Mouse (Mus musculus): ENCODE measurements around the gene Klhdc8b. TPM values are rescaled to one million over a fixed set of nuclear protein-coding genes. Genes with fewer than 3 reads are reported as not detected.

The Klhdc8b gene
- polyA plus RNA-seq, 1 experiment from 2014 or later, result 69.1 TPM

- H3K4me3 ChIP-seq, result peak within 1 kb of the TSS; percentile 99
- H3K27ac ChIP-seq, result peak within 1 kb of the TSS; percentile 97
- peaks cover 57% of the 10 kb centered on the region for H3K36me3 ChIP-seq
- H3K4me1 ChIP-seq (replicated peaks), result peaks cover 26% of the 10 kb centered on the region
- peak; percentile 94 for ATAC-seq (ENCODE audit: low FRiP score)
- H3K9me3 ChIP-seq, result no peaks in the 10 kb centered on the region
- peak within 1 kb of the TSS; percentile 95 for H3K9ac ChIP-seq
- H3K4me2 ChIP-seq, result peak within 1 kb of the TSS; percentile 96
- WGBS, result under 1% methylated on average over 68 of the region's 69 CpGs
- H3K27me3 ChIP-seq, result no peaks in the 10 kb centered on the region
Observed at GRCm38 (mm10) chr9:108490559-108491285, 29.3 kb upstream of the Klhdc8b start, which contains the start of gene Usp19. Gene Usp19, plus strand, starts transcription at chr9:108490602.

DNA sequence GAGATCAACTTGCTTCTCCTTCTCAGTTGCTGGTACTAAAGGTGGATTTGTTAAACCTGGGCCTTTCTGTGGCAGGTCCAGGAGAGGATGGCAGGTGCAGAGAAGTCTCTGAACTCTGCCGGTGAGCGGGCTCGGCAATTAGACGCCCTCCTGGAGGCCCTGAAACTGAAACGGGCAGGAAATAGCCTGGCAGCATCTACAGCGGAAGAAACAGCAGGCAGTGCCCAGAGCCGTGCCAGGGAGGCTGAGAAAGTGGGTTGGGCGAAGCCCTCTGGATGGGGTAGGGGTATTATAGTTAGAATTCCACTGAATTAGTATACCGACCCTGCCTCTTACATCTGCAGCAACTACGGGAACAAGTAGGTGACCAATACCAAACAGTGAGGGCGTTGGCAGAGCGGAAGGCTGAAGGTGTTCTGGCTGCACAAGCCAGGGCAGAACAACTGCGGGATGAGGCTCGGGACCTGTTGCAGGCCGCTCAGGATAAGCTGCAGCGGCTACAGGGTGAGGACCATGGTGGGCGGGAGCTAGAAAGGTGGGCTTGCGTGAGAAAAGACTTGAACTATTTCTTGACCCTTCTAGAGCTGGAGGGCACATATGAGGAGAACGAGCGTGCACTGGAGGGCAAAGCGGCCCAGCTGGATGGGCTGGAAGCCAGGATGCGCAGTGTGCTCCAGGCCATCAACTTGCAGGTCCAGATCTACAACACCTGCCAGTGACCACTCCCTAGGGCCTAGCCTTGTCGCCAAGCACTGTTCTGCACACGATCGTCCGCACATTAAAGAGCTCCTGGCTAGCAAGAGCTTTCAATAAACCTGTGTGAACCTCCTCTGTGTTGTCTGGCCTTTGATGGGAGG lies 28.5 kb upstream of the Klhdc8b start:
- WGBS, result 67% methylated on average over 26 of the region's 26 CpGs
- H3K27ac ChIP-seq, result peak overlapping the region; percentile 97
- peaks cover 49% of the 10 kb centered on the region for H3K36me3 ChIP-seq
- no peaks in the 10 kb centered on the region for H3K27me3 ChIP-seq
- H3K4me1 ChIP-seq (replicated peaks), result peaks cover 26% of the 10 kb centered on the region
- no peaks in the 10 kb centered on the region for H3K9me3 ChIP-seq
- peak overlapping the region; percentile 99 for H3K4me3 ChIP-seq
- H3K4me2 ChIP-seq, result peak overlapping the region; percentile 96
- H3K9ac ChIP-seq, result peak overlapping the region; percentile 95
- ATAC-seq (ENCODE audit: low FRiP score), result peak; percentile 1; the same call in 1 of the 2 replicates

GRCm38 (mm10) chr9:108489215-108489614 lies 27.8 kb upstream of the Klhdc8b start:
- H3K4me3 ChIP-seq, result peak overlapping the region; percentile 99; the same call in 1 of the 2 replicates
- no peak for ATAC-seq (ENCODE audit: low FRiP score)
- peak overlapping the region; percentile 97 for H3K27ac ChIP-seq
- peaks cover 42% of the 10 kb centered on the region for H3K36me3 ChIP-seq
- no peak overlapping the region for H3K4me2 ChIP-seq
- H3K27me3 ChIP-seq, result no peaks in the 10 kb centered on the region
- H3K9ac ChIP-seq, result 0 out of 2 replicates have a peak overlapping the region, but pooled peaks have one; percentile 95
- H3K4me1 ChIP-seq (replicated peaks), result peaks cover 26% of the 10 kb centered on the region
- H3K9me3 ChIP-seq, result no peaks in the 10 kb centered on the region
- 98% methylated on average over 20 of the region's 20 CpGs for WGBS

- no peak overlapping the region for H3K4me2 ChIP-seq
- H3K4me3 ChIP-seq, result no peak overlapping the region
- 98% methylated on average over 17 of the region's 17 CpGs for WGBS
- no peaks in the 10 kb centered on the region for H3K27me3 ChIP-seq
- H3K4me1 ChIP-seq (replicated peaks), result peaks cover 26% of the 10 kb centered on the region
- no peak for ATAC-seq (ENCODE audit: low FRiP score)
- peaks cover 34% of the 10 kb centered on the region for H3K36me3 ChIP-seq
- no peak overlapping the region for H3K9ac ChIP-seq
- H3K9me3 ChIP-seq, result no peaks in the 10 kb centered on the region
- H3K27ac ChIP-seq, result no peak overlapping the region
Observed at GRCm38 (mm10) chr9:108488403-108488802, 27.0 kb upstream of the Klhdc8b start.

DNA sequence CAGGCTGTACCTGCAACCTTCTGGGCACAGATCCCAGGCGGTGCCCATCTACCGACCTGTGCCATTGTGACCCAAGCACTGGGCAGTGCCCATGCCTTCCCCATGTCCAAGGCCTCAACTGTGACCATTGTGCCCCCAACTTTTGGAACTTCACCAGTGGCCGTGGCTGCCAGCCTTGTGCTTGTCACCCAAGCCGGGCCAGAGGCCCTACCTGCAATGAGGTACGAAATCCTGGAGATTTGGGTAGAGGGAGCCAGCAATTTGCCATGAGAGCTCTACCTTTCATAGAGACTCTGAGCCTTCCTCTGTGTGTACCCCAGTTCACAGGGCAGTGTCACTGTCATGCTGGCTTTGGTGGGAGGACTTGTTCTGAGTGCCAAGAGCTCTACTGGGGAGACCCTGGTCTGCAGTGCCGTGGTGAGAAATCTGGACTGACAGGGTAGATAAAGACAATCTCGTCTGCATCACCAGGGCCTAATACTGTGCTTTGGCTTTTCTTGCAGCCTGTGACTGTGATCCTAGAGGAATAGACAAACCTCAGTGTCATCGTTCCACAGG lies 25.7 kb upstream of the Klhdc8b start:
- Histone ChIP-seq H3K36me3 (peaks cover 20% of the 10 kb centered on the region), H3K9ac (0 out of 2 replicates have a peak overlapping the region, but pooled peaks have one; percentile 11)
- 95% methylated on average over 8 of the region's 8 CpGs for WGBS

GRCm38 (mm10) chr9:108485301-108485875 lies 24.0 kb upstream of the Klhdc8b start:
- H3K27me3 ChIP-seq, result no peaks in the 10 kb centered on the region
- H3K4me3 ChIP-seq, result no peak overlapping the region
- 94% methylated on average over 19 of the region's 19 CpGs for WGBS
- peaks cover 11% of the 10 kb centered on the region for H3K4me1 ChIP-seq (replicated peaks)
- peaks cover 19% of the 10 kb centered on the region for H3K36me3 ChIP-seq
- H3K4me2 ChIP-seq, result no peak overlapping the region
- no peaks in the 10 kb centered on the region for H3K9me3 ChIP-seq
- no peak for ATAC-seq (ENCODE audit: low FRiP score)
- no peak overlapping the region for H3K9ac ChIP-seq
- no peak overlapping the region for H3K27ac ChIP-seq

More for the DNA sequence above, 25.7 kb upstream of the Klhdc8b start:
- Histone ChIP-seq H3K27ac (no peak overlapping the region), H3K27me3 (no peaks in the 10 kb centered on the region), H3K4me2 (no peak overlapping the region), H3K4me1 (replicated peaks) (peaks cover 18% of the 10 kb centered on the region), H3K9me3 (no peaks in the 10 kb centered on the region), H3K4me3 (no peak overlapping the region)
- ATAC-seq (ENCODE audit: low FRiP score), result no peak

- Histone ChIP-seq H3K4me2 (no peak overlapping the region), H3K27ac (no peak overlapping the region), H3K27me3 (no peaks in the 10 kb centered on the region), H3K9ac (no peak overlapping the region), H3K4me3 (no peak overlapping the region), H3K4me1 (replicated peaks) (peaks cover 17% of the 10 kb centered on the region), H3K36me3 (peaks cover 19% of the 10 kb centered on the region), H3K9me3 (no peaks in the 10 kb centered on the region)
- WGBS, result 97% methylated on average over 15 of the region's 15 CpGs
- ATAC-seq (ENCODE audit: low FRiP score), result no peak
Observed at GRCm38 (mm10) chr9:108484021-108484420, 22.6 kb upstream of the Klhdc8b start.

- 93% methylated on average over 18 of the region's 18 CpGs for WGBS
- Histone ChIP-seq H3K4me1 (replicated peaks) (peaks cover 23% of the 10 kb centered on the region), H3K4me3 (no peak overlapping the region), H3K9me3 (no peaks in the 10 kb centered on the region), H3K27me3 (no peaks in the 10 kb centered on the region), H3K9ac (no peak overlapping the region), H3K27ac (no peak overlapping the region), H3K4me2 (no peak overlapping the region), H3K36me3 (peaks cover 14% of the 10 kb centered on the region)
- no peak for ATAC-seq (ENCODE audit: low FRiP score)
Observed at GRCm38 (mm10) chr9:108483051-108483790, 21.8 kb upstream of the Klhdc8b start.

- no peak for ATAC-seq (ENCODE audit: low FRiP score)
- Histone ChIP-seq H3K4me2 (no peak overlapping the region), H3K9me3 (no peaks in the 10 kb centered on the region), H3K27me3 (no peaks in the 10 kb centered on the region), H3K27ac (no peak overlapping the region), H3K36me3 (peaks cover 8% of the 10 kb centered on the region), H3K4me3 (no peak overlapping the region), H3K9ac (no peak overlapping the region), H3K4me1 (replicated peaks) (peaks cover 23% of the 10 kb centered on the region)
- WGBS, result 91% methylated on average over 19 of the region's 19 CpGs
Observed at GRCm38 (mm10) chr9:108481520-108482210, 20.3 kb upstream of the Klhdc8b start.

- H3K4me1 ChIP-seq (replicated peaks), result peaks cover 23% of the 10 kb centered on the region
- WGBS, result 94% methylated on average over 28 of the region's 28 CpGs
- H3K27ac ChIP-seq, result no peak overlapping the region
- no peak for ATAC-seq (ENCODE audit: low FRiP score)
- no peak overlapping the region for H3K9ac ChIP-seq
- peaks cover 1% of the 10 kb centered on the region for H3K36me3 ChIP-seq
- no peaks in the 10 kb centered on the region for H3K9me3 ChIP-seq
- no peak overlapping the region for H3K4me3 ChIP-seq
- H3K27me3 ChIP-seq, result no peaks in the 10 kb centered on the region
- no peak overlapping the region for H3K4me2 ChIP-seq
Observed at GRCm38 (mm10) chr9:108480813-108481519, 19.6 kb upstream of the Klhdc8b start.
